Mouse (Mus musculus) left cerebral cortex, postnatal 25 days (tissue): ENCODE results near the gene Txnrd2. TPM values are rescaled to one million over a fixed set of nuclear protein-coding genes. Genes with fewer than 3 reads are reported as not detected.

Source experiments
- DNase-seq, 2 experiments: peaks; one replicate each; pipeline ENCODE4 v3.0.0; 2022; ENCODE audit warnings: low spot score in 2 of 2, mixed read lengths in 1 of 2
- intact Hi-C: fragments of 180-260 bp; cut with DNase I; formaldehyde crosslinking; loops from one replicate; pipeline ENCODE4 v1.15.1; 2025
- total RNA-seq, 2 experiments: library from RNA; stranded (reverse); gene quantifications; 2 replicates each; pipeline ENCODE4 v1.2.3; 2021

Gene Txnrd2
- total RNA-seq, 2 experiments from 2014 or later = 24.6 to 25.3 TPM

- peak; percentile 68 to 71 for DNase-seq
- intact Hi-C loops = no loop called here
Measured at GRCm38 (mm10) chr16:18392469-18393426, 33.4 kb upstream of the Txnrd2 start.

- DNase-seq = no peak
- intact Hi-C loops = no loop called here
Measured at GRCm38 (mm10) chr16:18393595-18393994, 32.6 kb upstream of the Txnrd2 start.

- intact Hi-C loops = no loop called here
Measured at GRCm38 (mm10) chr16:18394056-18394455, 32.1 kb upstream of the Txnrd2 start.

GRCm38 (mm10) chr16:18394777-18395619, 31.2 kb upstream of the Txnrd2 start:
- intact Hi-C loops = no loop called here

More at GRCm38 (mm10) chr16:18394056-18394455, 32.1 kb upstream of the Txnrd2 start:
- DNase-seq = no peak

GRCm38 (mm10) chr16:18395620-18396036, 30.6 kb upstream of the Txnrd2 start:
- DNase-seq = no peak
- intact Hi-C loops = no loop called here

More at GRCm38 (mm10) chr16:18394777-18395619, 31.2 kb upstream of the Txnrd2 start:
- DNase-seq = peak in 1 of 2 experiments; percentile 45

- intact Hi-C loops = no loop called here
- DNase-seq = no peak
Measured at GRCm38 (mm10) chr16:18396201-18396600, 30.0 kb upstream of the Txnrd2 start.

GRCm38 (mm10) chr16:18396791-18397621, 29.2 kb upstream of the Txnrd2 start:
- no peak for DNase-seq

GRCm38 (mm10) chr16:18400028-18400427, 26.2 kb upstream of the Txnrd2 start:
- intact Hi-C loops = no loop called here
- DNase-seq = peak in 1 of 2 experiments; percentile 57

More at GRCm38 (mm10) chr16:18396791-18397621, 29.2 kb upstream of the Txnrd2 start:
- intact Hi-C loops = no loop called here

GRCm38 (mm10) chr16:18400472-18401216, 25.5 kb upstream of the Txnrd2 start:
- DNase-seq = no peak
- intact Hi-C loops = no loop called here

- intact Hi-C loops = no loop called here
- no peak for DNase-seq
Measured at GRCm38 (mm10) chr16:18403285-18403684, 22.9 kb upstream of the Txnrd2 start.

GRCm38 (mm10) chr16:18405091-18405854, 20.9 kb upstream of the Txnrd2 start:
- intact Hi-C loops = no loop called here
- DNase-seq = no peak

GRCm38 (mm10) chr16:18405876-18406275, 20.3 kb upstream of the Txnrd2 start:
- intact Hi-C loops = loop anchor here (1.0 to 2.0 kb wide), 2 partner anchors 53 to 61 kb away; no protein-coding TSS in a partner anchor
- peak in 1 of 2 experiments; percentile 57 for DNase-seq

- peak; percentile 61 to 63 for DNase-seq
- intact Hi-C loops = loop anchor here (1.0 to 2.0 kb wide), 2 partner anchors 53 to 61 kb away; no protein-coding TSS in a partner anchor
Measured at GRCm38 (mm10) chr16:18406293-18406692, 19.9 kb upstream of the Txnrd2 start.

GRCm38 (mm10) chr16:18407912-18408311, 18.3 kb upstream of the Txnrd2 start:
- no peak for DNase-seq
- intact Hi-C loops = loop anchor here (2.0 kb wide), 1 partner anchor 55 kb away; no protein-coding TSS in a partner anchor

GRCm38 (mm10) chr16:18409776-18410175, 16.4 kb upstream of the Txnrd2 start:
- DNase-seq = no peak
- intact Hi-C loops = no loop called here

GRCm38 (mm10) chr16:18410418-18410817, 15.8 kb upstream of the Txnrd2 start:
- intact Hi-C loops = no loop called here
- DNase-seq = no peak

- DNase-seq = no peak
- intact Hi-C loops = no loop called here
Measured at GRCm38 (mm10) chr16:18411026-18411649, 15.0 kb upstream of the Txnrd2 start.
